Mouse (Mus musculus) urinary bladder, postnatal 25 days (tissue): ENCODE data around the gene Olfr527.

Source experiments
- DNase-seq: peaks from one replicate; pipeline ENCODE4 v3.0.0; 2022; ENCODE audit warnings: low spot score

Olfr527 gene

DNA sequence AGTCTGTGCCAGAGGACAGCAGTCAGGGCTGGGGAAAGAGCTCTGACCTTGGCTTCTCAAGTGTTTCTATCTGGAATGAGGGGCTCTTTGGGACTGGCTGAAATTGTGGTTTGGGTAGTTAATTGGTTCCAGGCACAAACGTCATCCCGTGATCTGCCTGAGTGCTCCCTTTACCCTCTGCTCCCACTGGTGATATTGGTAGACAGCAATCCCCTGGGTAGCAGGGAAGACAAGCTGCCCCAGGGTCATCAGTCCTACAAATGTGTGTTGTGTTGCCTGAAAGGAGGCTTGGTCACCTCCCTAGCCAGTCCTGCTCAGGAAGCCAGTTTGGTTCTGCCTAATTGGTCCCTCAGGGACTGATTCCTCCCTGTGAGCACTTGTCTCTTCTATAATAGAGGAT, at the start of gene Olfr527:
Olfr527 (plus strand) TSS at position 301 of the 400 bp plus-strand sequence.
- no peak for DNase-seq

GRCm38 (mm10) chr7:140295746-140296145, 38.1 kb upstream of the Olfr527 start:
- no peak for DNase-seq

DNA sequence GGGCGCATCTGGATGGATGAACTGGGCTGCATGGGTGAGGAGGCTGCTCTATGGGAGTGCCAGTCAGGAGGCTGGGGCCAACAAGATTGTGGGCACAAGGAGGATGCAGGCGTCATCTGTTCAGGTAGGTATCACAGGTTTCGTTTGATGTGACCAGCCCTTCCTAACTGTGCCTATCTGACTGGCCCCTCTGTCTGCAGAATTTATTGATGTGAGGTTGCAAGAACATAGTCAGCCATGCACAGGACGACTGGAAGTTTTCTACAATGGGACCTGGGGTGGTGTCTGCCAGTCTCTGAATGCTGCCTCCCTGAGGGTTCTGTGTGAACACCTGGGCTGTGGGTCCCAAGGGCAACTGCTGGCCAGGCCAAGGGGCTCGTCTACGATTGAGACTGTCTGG, 36.9 kb upstream of the Olfr527 start:
- no peak for DNase-seq

GRCm38 (mm10) chr7:140299416-140299815, 34.4 kb upstream of the Olfr527 start:
- no peak for DNase-seq

DNA sequence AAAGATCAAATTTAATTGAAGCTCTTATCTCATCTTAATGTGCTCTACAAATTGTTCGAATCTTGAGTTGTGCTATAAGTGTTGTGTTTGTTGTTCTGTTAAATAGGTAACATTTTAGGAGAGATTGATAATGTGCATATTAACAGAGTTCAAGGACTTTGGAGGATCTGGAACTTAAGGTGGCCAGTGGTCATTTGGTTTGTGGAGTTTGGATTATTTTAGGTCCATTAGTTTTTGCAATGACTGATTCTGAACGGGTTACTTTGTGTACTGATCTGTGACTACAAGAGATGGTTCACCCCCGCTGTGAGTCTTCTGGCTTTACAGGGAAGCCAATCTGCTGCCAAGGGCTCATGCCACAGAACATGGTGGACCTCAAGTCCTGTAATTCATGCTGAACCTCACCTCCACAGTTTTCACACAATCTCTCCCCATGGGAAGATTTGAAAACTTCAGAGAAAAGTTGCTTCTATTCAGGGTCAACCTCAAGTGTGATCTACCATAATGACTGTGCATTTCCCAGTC, 13.9 kb upstream of the Olfr527 start:
- DNase-seq: no peak

GRCm38 (mm10) chr7:140320558-140320957, 13.3 kb upstream of the Olfr527 start, which contains the start of gene Olfr525:
Gene Olfr525 (plus strand): TSS chr7:140320858.
- DNase-seq: no peak

DNA sequence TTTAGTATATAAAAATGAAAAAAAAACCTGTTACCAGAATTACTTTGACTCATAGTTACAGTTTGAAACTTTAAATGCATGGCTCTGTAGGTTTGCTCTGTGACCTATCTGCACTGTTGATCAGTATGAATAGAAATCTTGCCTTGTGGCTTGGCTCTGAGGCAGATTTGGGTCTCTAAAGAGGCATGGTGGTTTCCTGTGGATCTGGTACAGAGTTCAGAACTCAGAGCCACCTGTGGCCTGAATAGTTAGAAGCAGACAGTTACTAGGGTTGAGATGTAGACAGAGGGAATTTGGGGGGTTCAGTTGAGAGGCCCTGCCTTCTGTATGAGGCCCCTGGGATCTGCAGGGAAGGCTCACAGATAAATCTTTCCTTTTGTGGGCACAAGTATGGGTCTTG, 12.7 kb upstream of the Olfr527 start:
- DNase-seq: no peak

GRCm38 (mm10) chr7:140329766-140330304, 4.0 kb upstream of the Olfr527 start:
- no peak for DNase-seq

- DNase-seq: no peak
Observed at GRCm38 (mm10) chr7:140361571-140361970, 27.8 kb downstream of the Olfr527 start, which contains the start of gene Olfr60. Gene Olfr60 (minus strand): TSS chr7:140361671.

GRCm38 (mm10) chr7:140374300-140374699, 40.5 kb downstream of the Olfr527 start:
- DNase-seq: no peak

DNA sequence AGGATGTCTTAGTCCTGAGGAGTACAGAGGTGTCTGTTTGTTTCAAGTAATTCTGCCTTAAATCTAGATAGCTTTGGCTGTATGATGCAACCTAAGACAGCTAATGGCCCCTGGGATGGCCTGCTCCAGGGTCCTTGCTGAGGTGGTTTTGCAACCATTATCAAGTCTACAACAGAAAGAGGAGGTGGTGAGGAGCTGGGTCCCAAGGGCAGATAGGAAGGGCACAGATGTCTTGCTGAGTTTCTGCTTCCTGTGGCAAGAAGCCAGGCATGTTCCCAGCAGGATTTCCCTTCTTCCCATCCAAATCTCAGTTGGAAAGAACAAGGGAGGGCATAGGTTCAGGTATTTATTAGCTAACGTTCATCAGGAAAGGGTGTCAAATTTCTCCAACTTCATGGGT, 42.4 kb downstream of the Olfr527 start, which contains the start of gene Olfr530:
Olfr530 (minus strand) TSS at position 101 of the 400 bp plus-strand sequence.
- DNase-seq: no peak

DNA sequence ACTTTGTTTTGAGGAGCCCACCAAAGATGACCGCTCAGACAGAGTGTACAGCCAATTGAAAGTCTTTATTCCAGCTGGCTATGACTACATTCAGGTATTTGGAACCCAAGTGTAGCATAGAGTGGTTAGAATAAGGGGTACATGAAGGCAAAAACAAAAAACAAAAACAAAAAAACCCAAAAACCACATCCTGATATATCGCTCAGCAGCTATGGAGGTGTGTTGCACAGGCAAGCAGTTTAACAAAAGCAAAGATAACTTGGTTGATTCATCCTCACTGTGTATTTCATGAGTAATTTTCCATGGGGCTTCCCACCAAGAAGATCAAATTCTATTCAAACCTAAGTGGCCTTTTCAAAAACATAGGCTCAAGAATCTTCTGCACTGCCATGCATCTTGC, 43.1 kb downstream of the Olfr527 start:
- no peak for DNase-seq
